Mouse (Mus musculus) limb, embryonic 12.5 days (tissue): ENCODE results near the gene Tjp1. TPM values are rescaled to one million over a fixed set of nuclear protein-coding genes. Genes with fewer than 3 reads are reported as not detected.

Source experiments
- ATAC-seq: fragments of 200-750 bp; cut with Nextera tagmentation; 2 replicates; pipeline ENCODE4 v1.8.0; 2017; ENCODE audit warnings: low read depth, moderate TSS enrichment; ENCODE audit not compliant: insufficient number of reproducible peaks, insufficient read depth, low FRiP score, low TSS enrichment
- H3K27ac ChIP-seq: fragments of 300-500 bp; sonication (generic); 2 replicates; pipeline ENCODE4 v1.5.1; 2016; ENCODE audit warnings: mild to moderate bottlenecking, moderate library complexity
- H3K27me3 ChIP-seq: fragments of 300-500 bp; sonication (generic); 2 replicates; pipeline ENCODE4 v1.6.1; 2016; ENCODE audit warnings: mild to moderate bottlenecking, moderate library complexity
- H3K36me3 ChIP-seq: fragments of 300-500 bp; sonication (generic); 2 replicates; pipeline ENCODE4 v1.6.1; 2016; ENCODE audit warnings: mild to moderate bottlenecking, moderate library complexity
- H3K4me1 ChIP-seq: fragments of 300-500 bp; sonication (generic); replicated peaks from 2 replicates; pipeline ENCODE4 v1.6.1; 2016
- H3K4me2 ChIP-seq: fragments of 300-500 bp; sonication (generic); 2 replicates; pipeline ENCODE4 v1.6.1; 2016; ENCODE audit warnings: mild to moderate bottlenecking, moderate library complexity
- H3K4me3 ChIP-seq: fragments of 300-500 bp; sonication (generic); replicated peaks from 2 replicates; pipeline ENCODE4 v1.5.1; 2016; ENCODE audit warnings: mild to moderate bottlenecking
- H3K9ac ChIP-seq: fragments of 300-500 bp; sonication (generic); replicated peaks from 2 replicates; pipeline ENCODE4 v1.6.1; 2016; ENCODE audit warnings: mild to moderate bottlenecking, moderate library complexity
- H3K9me3 ChIP-seq: fragments of 300-500 bp; sonication (generic); 2 replicates; pipeline ENCODE4 v1.6.1; 2016; ENCODE audit warnings: mild to moderate bottlenecking, moderate library complexity
- WGBS: fragments of 180-500 bp; shearing (Covaris S2); methylation state at CpG from one replicate; pipeline ENCODE4 v1.1.7; 2016; 5-methylcytosine and 5-hydroxymethylcytosine counted together
- polyA plus RNA-seq: library from polyadenylated mRNA; unstranded; fragments of >200 nt; fragmentation: Nextera tagmentation; extraction: Ambion mirVana; gene quantifications from 2 replicates; pipeline ENCODE4 v1.2.1, GENCODE M21; 2016

Tjp1 gene
- polyA plus RNA-seq, result 25.6 and 29.1 TPM in 2 replicates

GRCm38 (mm10) chr7:65527071-65528007 lies at the start of gene Tjp1:
TSS of gene Tjp1 (minus strand) at chr7:65527781.
- 0 out of 2 replicates have a peak, but pooled peaks cover 6% of the 10 kb centered on the region for H3K9me3 ChIP-seq
- under 1% methylated on average over 94 of the region's 115 CpGs for WGBS
- H3K4me1 ChIP-seq, result 0 out of 2 replicates have a peak, but pooled peaks cover 4% of the 10 kb centered on the region
- H3K4me3 ChIP-seq, result peak within 1 kb of the TSS; percentile 62
- peaks cover 66% of the 10 kb centered on the region for H3K27me3 ChIP-seq
- ATAC-seq, result peak; percentile 67; the same call in 1 of the 2 replicates
- H3K36me3 ChIP-seq, result no peaks in the 10 kb centered on the region
- no peak within 1 kb of the TSS for H3K27ac ChIP-seq
- H3K9ac ChIP-seq, result peak within 1 kb of the TSS; percentile 61
- H3K4me2 ChIP-seq, result peak within 1 kb of the TSS; percentile 99

GRCm38 (mm10) chr7:65577118-65577517 lies 49.5 kb upstream of the Tjp1 start:
- Histone ChIP-seq H3K9ac (no peak overlapping the region), H3K27ac (no peak overlapping the region), H3K4me2 (no peak overlapping the region), H3K4me3 (no peak overlapping the region), H3K27me3 (no peaks in the 10 kb centered on the region), H3K9me3 (no peaks in the 10 kb centered on the region), H3K36me3 (no peaks in the 10 kb centered on the region), H3K4me1 (peaks cover 5% of the 10 kb centered on the region; the same call in 1 of the 2 replicates)
- 40% methylated on average over 12 of the region's 12 CpGs for WGBS
- no peak for ATAC-seq

DNA sequence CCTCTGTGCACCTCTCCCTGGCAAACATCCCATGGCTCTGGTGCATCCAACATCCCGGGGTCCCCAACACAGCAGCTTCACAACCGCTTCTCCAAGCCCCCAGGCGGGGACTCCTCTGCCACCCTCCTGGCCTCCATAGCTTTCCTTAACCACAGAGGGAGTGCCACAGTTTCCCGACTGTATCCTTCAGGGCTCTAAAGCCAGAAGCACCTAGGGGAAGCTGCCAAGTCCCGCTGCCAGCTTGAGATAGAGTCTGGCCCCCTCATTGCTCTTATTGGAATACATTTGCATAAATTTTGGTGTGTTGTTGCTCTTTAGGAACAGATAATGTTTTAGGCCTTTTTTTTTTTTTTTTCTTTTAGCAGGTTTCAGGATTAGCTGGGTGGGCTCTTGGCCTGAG lies 45.1 kb upstream of the Tjp1 start:
- WGBS, result 65% methylated on average over 5 of the region's 5 CpGs
- no peaks in the 10 kb centered on the region for H3K36me3 ChIP-seq
- peaks cover 5% of the 10 kb centered on the region; the same call in 1 of the 2 replicates for H3K4me1 ChIP-seq
- no peak overlapping the region for H3K9ac ChIP-seq
- no peak for ATAC-seq
- no peaks in the 10 kb centered on the region for H3K9me3 ChIP-seq
- H3K27ac ChIP-seq, result no peak overlapping the region
- no peaks in the 10 kb centered on the region for H3K27me3 ChIP-seq
- H3K4me3 ChIP-seq, result no peak overlapping the region
- H3K4me2 ChIP-seq, result no peak overlapping the region

DNA sequence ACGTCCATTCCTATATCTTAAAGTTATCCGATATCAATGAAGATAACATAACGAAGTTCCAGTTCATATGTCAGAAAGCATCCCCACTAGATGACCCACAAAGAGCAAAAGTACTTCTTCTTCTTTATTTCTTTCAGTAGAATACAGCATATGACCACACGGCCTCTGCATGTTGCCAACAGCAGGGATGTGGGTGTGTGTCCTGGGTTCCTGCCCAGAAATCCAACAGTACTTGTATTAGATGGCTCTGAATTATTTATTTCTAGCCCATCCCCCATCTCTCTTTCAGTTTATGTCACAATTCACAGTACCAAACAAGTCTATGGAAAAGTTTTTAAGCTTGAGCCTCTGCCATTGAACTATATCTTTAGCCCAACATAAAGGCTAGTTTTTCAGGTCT lies 43.1 kb upstream of the Tjp1 start:
- Histone ChIP-seq H3K4me2 (no peak overlapping the region), H3K4me3 (no peak overlapping the region), H3K36me3 (no peaks in the 10 kb centered on the region), H3K27me3 (no peaks in the 10 kb centered on the region), H3K9ac (no peak overlapping the region), H3K9me3 (no peaks in the 10 kb centered on the region), H3K4me1 (no peaks in the 10 kb centered on the region), H3K27ac (no peak overlapping the region)
- no peak for ATAC-seq
- WGBS, result 87% methylated on average over 4 of the region's 4 CpGs

DNA sequence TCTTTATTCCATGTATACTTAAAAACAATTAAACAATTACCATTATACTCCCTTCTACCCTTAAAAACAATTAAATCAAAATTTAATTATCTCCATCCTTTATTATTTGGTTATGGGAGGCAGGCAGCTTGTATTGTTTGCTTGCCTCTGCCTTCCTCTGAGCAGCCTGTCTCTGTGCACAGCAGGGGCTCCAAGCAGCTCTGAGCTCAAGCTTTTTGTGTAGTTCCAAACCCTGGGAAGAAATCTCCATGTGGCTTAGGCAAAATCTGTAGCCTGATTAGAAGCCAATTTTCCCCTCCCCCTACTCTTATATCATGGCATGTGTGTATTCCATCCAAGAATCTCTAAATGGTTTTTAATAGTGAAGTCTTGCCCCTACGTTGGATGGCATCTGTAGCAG lies 28.4 kb upstream of the Tjp1 start:
- Histone ChIP-seq H3K9me3 (no peaks in the 10 kb centered on the region), H3K27me3 (no peaks in the 10 kb centered on the region), H3K27ac (no peak overlapping the region), H3K9ac (no peak overlapping the region), H3K4me1 (no peaks in the 10 kb centered on the region), H3K4me3 (no peak overlapping the region), H3K4me2 (no peak overlapping the region), H3K36me3 (no peaks in the 10 kb centered on the region)
- no peak for ATAC-seq
- WGBS, result 41% methylated on average over 1 of the region's 1 CpGs

DNA sequence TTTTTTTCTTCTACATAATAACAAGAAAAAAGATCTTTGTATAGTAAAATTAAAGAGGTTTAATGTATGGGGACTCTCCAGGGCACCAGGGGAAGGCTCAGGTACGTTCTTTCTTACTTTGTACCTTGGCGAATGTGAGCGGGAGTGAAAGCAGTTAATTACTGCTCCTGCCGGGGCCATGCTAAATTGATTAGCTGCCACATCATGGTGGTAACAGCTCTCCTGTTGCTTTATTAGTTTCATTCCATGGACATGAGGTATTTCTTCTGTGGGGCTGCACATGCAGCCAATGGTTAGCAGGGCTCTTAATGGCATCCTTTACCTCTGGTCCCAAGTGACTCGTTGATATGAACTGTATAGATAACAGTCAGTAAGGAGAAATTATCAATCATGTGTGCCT lies 18.2 kb upstream of the Tjp1 start:
- ATAC-seq, result 0 out of 2 replicates have a peak, but pooled peaks have one; percentile 42

DNA sequence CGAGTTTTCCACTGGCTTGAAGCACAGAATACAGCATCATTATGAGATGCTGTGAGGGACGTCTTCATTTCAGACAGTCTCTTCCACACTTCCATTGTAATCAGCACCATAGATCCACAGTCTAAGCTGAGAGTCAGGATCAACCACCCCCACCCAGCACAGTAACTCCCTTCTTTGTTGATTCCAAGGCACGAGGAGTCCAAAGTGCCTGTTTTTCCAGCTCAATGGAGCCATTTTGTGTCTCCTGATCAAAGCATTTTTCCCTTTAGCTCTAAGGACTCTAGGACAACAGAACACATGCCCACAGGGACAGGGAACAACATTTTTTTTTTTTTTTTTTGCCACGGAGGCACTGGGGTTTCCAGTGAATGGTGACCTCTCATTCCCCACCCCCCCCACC lies 5.1 kb upstream of the Tjp1 start:
- H3K27ac ChIP-seq, result no peak overlapping the region
- H3K4me1 ChIP-seq, result 0 out of 2 replicates have a peak, but pooled peaks cover 2% of the 10 kb centered on the region
- H3K36me3 ChIP-seq, result no peaks in the 10 kb centered on the region
- no peak for ATAC-seq
- H3K4me3 ChIP-seq, result no peak overlapping the region
- 66% methylated on average over 4 of the region's 4 CpGs for WGBS
- H3K9ac ChIP-seq, result no peak overlapping the region
- H3K9me3 ChIP-seq, result 0 out of 2 replicates have a peak, but pooled peaks cover 6% of the 10 kb centered on the region
- H3K4me2 ChIP-seq, result no peak overlapping the region
- peaks cover 19% of the 10 kb centered on the region for H3K27me3 ChIP-seq

More for the DNA sequence above, 18.2 kb upstream of the Tjp1 start:
- peaks cover 5% of the 10 kb centered on the region; the same call in 1 of the 2 replicates for H3K27me3 ChIP-seq
- no peak overlapping the region for H3K4me3 ChIP-seq
- H3K9ac ChIP-seq, result no peak overlapping the region
- no peak overlapping the region; the same call in 1 of the 2 replicates for H3K4me2 ChIP-seq
- H3K36me3 ChIP-seq, result no peaks in the 10 kb centered on the region
- H3K9me3 ChIP-seq, result no peaks in the 10 kb centered on the region
- 5% methylated on average over 5 of the region's 5 CpGs for WGBS
- no peak overlapping the region for H3K27ac ChIP-seq
- 0 out of 2 replicates have a peak, but pooled peaks cover 6% of the 10 kb centered on the region for H3K4me1 ChIP-seq

DNA sequence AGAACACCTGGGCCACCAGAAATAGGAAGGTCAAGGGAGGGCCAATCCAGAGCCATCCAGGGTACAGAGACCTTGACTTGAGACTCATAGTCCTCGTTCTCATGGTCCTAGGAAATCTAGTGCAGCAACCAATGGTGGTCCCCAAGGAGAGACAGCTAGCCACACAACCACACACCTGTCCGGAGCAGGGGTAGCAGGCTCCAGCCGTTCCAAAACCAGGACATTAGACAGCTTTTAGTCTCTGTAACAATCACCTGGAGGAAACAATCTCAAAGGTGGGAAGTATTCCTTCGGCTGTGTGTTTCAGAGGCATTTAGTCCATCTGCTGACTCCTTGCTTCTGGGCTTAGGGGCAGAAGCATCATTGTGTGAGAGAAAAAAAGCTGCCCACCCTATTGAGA lies 4.5 kb downstream of the Tjp1 start:
- no peaks in the 10 kb centered on the region for H3K9me3 ChIP-seq
- no peak for ATAC-seq
- no peak overlapping the region for H3K4me3 ChIP-seq
- H3K4me1 ChIP-seq, result peaks cover 9% of the 10 kb centered on the region; the same call in 1 of the 2 replicates
- H3K27ac ChIP-seq, result no peak overlapping the region
- 86% methylated on average over 4 of the region's 4 CpGs for WGBS
- peaks cover 51% of the 10 kb centered on the region for H3K27me3 ChIP-seq
- no peaks in the 10 kb centered on the region for H3K36me3 ChIP-seq
- H3K4me2 ChIP-seq, result no peak overlapping the region
- no peak overlapping the region for H3K9ac ChIP-seq

- no peak for ATAC-seq
- H3K4me2 ChIP-seq, result no peak overlapping the region
- peaks cover 44% of the 10 kb centered on the region for H3K27me3 ChIP-seq
- H3K27ac ChIP-seq, result no peak overlapping the region
- H3K9me3 ChIP-seq, result no peaks in the 10 kb centered on the region
- H3K4me3 ChIP-seq, result no peak overlapping the region
- H3K36me3 ChIP-seq, result no peaks in the 10 kb centered on the region
- WGBS, result 64% methylated on average over 12 of the region's 12 CpGs
- no peak overlapping the region for H3K9ac ChIP-seq
- peaks cover 5% of the 10 kb centered on the region; the same call in 1 of the 2 replicates for H3K4me1 ChIP-seq
Measured at GRCm38 (mm10) chr7:65522490-65522889, 5.1 kb downstream of the Tjp1 start.

DNA sequence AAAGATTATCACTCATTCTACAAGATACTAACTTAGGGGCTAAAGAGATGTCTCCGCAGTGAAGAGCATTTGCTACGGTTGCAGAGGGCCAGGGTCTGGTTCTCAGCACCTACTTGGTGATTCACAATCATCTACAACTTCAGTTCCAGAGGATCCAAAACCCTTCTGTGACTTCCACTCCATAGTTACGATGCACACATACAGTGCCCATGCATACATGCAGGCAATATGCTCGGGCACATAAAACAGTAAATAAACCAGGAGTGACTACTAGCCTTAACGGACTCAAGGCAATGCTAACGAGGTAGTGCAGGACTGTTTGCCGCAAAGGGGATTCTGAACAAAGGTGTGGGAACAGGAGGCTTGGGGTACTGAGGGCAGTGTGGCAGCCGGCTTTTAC lies 7.0 kb downstream of the Tjp1 start:
- WGBS, result 70% methylated on average over 8 of the region's 8 CpGs
- H3K4me1 ChIP-seq, result peaks cover 5% of the 10 kb centered on the region; the same call in 1 of the 2 replicates
- H3K27ac ChIP-seq, result no peak overlapping the region
- no peaks in the 10 kb centered on the region for H3K9me3 ChIP-seq
- H3K4me2 ChIP-seq, result no peak overlapping the region
- H3K4me3 ChIP-seq, result no peak overlapping the region
- H3K27me3 ChIP-seq, result peaks cover 27% of the 10 kb centered on the region
- no peak for ATAC-seq
- no peak overlapping the region for H3K9ac ChIP-seq
- H3K36me3 ChIP-seq, result no peaks in the 10 kb centered on the region

GRCm38 (mm10) chr7:65519788-65520563 lies 7.6 kb downstream of the Tjp1 start:
- Histone ChIP-seq H3K27ac (no peak overlapping the region), H3K4me2 (no peak overlapping the region), H3K4me3 (no peak overlapping the region), H3K27me3 (peaks cover 21% of the 10 kb centered on the region), H3K4me1 (peaks cover 5% of the 10 kb centered on the region; the same call in 1 of the 2 replicates), H3K9ac (no peak overlapping the region), H3K36me3 (no peaks in the 10 kb centered on the region), H3K9me3 (no peaks in the 10 kb centered on the region)
- ATAC-seq, result peak; percentile 56
- WGBS, result 36% methylated on average over 12 of the region's 12 CpGs
